Mouse (Mus musculus) spleen, postnatal 36 days (tissue): ENCODE measurements around the gene Trim7.
"Not testable (repeated sequence)": the region's sequence is repeated elsewhere in the genome, so short reads cannot be mapped to it uniquely, and the experiment has no call there.

Source experiments
- DNase-seq, 2 experiments: peaks; one replicate each; pipeline ENCODE4 v3.0.0; 2022; ENCODE audit warnings: low spot score in 2 of 2, mixed read lengths in 1 of 2

Trim7 gene

GRCm38 (mm10) chr11:48823536-48823972 lies 2.4 kb upstream of the Trim7 start:
- DNase-seq, result peak; percentile 66 to 75

- no peak for DNase-seq
Measured at GRCm38 (mm10) chr11:48824311-48824830, 1.6 kb upstream of the Trim7 start.

GRCm38 (mm10) chr11:48826752-48827096 lies 784 bp downstream of the Trim7 start:
- no peak for DNase-seq

GRCm38 (mm10) chr11:48827926-48828325 lies 2.0 kb downstream of the Trim7 start:
- no peak for DNase-seq

GRCm38 (mm10) chr11:48830279-48830678 lies 4.3 kb downstream of the Trim7 start:
- DNase-seq, result no peak

- DNase-seq, result no peak
Measured at GRCm38 (mm10) chr11:48831273-48831672, 5.3 kb downstream of the Trim7 start.

- peak in 1 of 2 experiments; percentile 25 for DNase-seq
Measured at GRCm38 (mm10) chr11:48833078-48833730, 7.3 kb downstream of the Trim7 start.

- DNase-seq, result peak; percentile 88 to 90
Measured at GRCm38 (mm10) chr11:48833731-48834639, 8.0 kb downstream of the Trim7 start.

GRCm38 (mm10) chr11:48835923-48836322 lies 10.0 kb downstream of the Trim7 start:
- DNase-seq, result no peak

GRCm38 (mm10) chr11:48836990-48837309 lies 11.0 kb downstream of the Trim7 start:
- DNase-seq, result no peak

- peak; percentile 72 to 73 for DNase-seq
Measured at GRCm38 (mm10) chr11:48837310-48838180, 11.6 kb downstream of the Trim7 start.

- peak; percentile 80 to 84 for DNase-seq
Measured at GRCm38 (mm10) chr11:48838181-48838797, 12.3 kb downstream of the Trim7 start.

GRCm38 (mm10) chr11:48838879-48839680 lies 13.1 kb downstream of the Trim7 start:
- no peak for DNase-seq

- no peak for DNase-seq
Measured at GRCm38 (mm10) chr11:48840805-48841204, 14.9 kb downstream of the Trim7 start.

- DNase-seq, result no peak
Measured at GRCm38 (mm10) chr11:48841213-48841612, 15.3 kb downstream of the Trim7 start.

- peak; percentile 54 to 61 for DNase-seq
Measured at GRCm38 (mm10) chr11:48842378-48842792, 16.4 kb downstream of the Trim7 start.

- DNase-seq, result peak; percentile 74 to 75
Measured at GRCm38 (mm10) chr11:48843202-48843601, 17.3 kb downstream of the Trim7 start.

- DNase-seq, result no peak
Measured at GRCm38 (mm10) chr11:48844309-48844708, 18.4 kb downstream of the Trim7 start.

GRCm38 (mm10) chr11:48845244-48845815 lies 19.4 kb downstream of the Trim7 start:
- no peak for DNase-seq

GRCm38 (mm10) chr11:48846362-48846761 lies 20.4 kb downstream of the Trim7 start:
- DNase-seq, result not testable (repeated sequence)
